Mouse (Mus musculus) adrenal gland, adult 2 months (tissue): ENCODE results near the gene Dop1a. TPM values are rescaled to one million over a fixed set of nuclear protein-coding genes. Genes with fewer than 3 reads are reported as not detected.
A peak's percentile ranks its signal among the peaks of the same experiment; 100 is the strongest.

Experiments used
- DNase-seq: peaks from one replicate; pipeline ENCODE4 v3.0.0; 2021
- long read RNA-seq: library from polyadenylated mRNA; stranded (forward); transcript quantifications from one replicate; pipeline ENCODE4 v2.0.0, GENCODE M21; 2021
- polyA plus RNA-seq: library from polyadenylated mRNA; depleted of rRNA; stranded (reverse); fragments of >200 nt; gene quantifications from 2 replicates; pipeline ENCODE4 v1.2.3, GENCODE M21; 2012; rRNA removed
- total RNA-seq, 2 experiments: library from RNA; stranded (reverse); gene quantifications; 2 replicates each; pipeline ENCODE4 v1.2.3; 2021

The Dop1a gene
- total RNA-seq: 10 to 100 TPM; 20.0 to 26.1 TPM
- polyA plus RNA-seq: 2.9 and 3.1 TPM in 2 replicates
- long read RNA-seq, partial matches to known transcripts: 1 of 1 reads
- long read RNA-seq, other reads (novel, unspliced or antisense): 0 of 1 reads

GRCm38 (mm10) chr9:86466990-86467870, at the start of gene Dop1a:
TSS of gene Dop1a (plus strand) at chr9:86467154.
- peak; percentile 95 for DNase-seq

GRCm38 (mm10) chr9:86417971-86418370, 49.0 kb upstream of the Dop1a start:
- DNase-seq: no peak

- DNase-seq: no peak
These were observed 47.6 kb upstream of the Dop1a start for GRCm38 (mm10) chr9:86419366-86419765.

DNA sequence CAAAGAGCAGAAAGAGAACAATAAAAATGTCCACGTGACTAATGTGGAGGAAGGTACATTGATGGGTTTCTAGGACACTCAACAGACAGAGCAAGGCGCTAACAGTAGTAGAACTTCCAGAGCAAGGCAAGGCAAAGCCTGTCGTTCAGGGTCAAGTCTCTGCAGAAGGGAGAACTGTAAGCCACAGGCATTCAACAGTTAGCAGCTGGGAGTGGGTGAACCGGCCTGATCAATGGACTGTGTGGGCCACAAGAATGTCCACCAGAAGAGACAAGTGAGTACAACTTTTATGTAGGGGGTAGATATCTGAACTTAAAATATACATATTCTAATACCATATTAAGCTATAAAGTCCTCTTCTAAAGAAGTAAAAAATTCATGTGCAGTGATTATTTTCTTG, 43.6 kb upstream of the Dop1a start:
- no peak for DNase-seq

- DNase-seq: no peak
These were observed 31.4 kb upstream of the Dop1a start for GRCm38 (mm10) chr9:86435510-86435909.

- DNase-seq: no peak
These were observed 30.3 kb upstream of the Dop1a start for GRCm38 (mm10) chr9:86436608-86437007.

- DNase-seq: no peak
These were observed 28.5 kb upstream of the Dop1a start for GRCm38 (mm10) chr9:86438337-86439009.

DNA sequence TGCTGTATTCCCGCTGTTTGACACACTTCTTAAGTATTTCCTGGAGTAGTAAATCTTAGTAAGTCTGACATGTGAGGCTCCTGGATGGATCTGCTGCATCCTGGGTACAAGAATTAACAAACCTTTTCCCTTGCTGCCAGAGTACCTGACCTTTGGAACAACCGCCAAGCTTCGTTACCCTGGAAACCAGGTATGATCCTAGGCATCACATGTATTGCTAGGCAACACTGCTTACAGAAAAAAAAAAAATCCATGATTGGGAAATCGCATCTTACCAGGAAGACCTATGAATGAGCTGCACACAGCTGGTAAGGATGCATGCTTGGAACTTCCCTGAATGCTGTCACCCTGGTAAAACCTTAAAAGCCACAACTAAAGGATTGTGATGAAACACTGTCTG, 24.7 kb upstream of the Dop1a start:
- DNase-seq: no peak

DNA sequence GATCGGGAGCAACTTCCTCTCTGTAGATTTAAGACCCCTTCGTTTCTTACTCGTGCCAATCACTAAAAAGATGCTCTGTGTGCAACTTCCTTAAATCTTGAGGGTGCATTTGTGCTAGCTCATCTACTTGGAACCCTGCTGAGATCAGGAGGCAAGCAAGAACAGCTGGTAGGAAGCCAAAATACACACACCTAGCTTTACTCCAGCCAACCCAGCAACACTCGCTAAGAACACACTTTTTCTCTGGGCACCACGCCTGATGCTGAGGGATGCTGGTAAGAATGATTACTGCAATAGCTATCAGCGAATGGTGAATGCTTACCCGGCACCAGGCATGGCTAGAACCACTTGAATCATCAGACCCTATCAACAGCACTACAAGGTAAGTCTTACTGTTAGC, 20.1 kb upstream of the Dop1a start:
- no peak for DNase-seq

DNA sequence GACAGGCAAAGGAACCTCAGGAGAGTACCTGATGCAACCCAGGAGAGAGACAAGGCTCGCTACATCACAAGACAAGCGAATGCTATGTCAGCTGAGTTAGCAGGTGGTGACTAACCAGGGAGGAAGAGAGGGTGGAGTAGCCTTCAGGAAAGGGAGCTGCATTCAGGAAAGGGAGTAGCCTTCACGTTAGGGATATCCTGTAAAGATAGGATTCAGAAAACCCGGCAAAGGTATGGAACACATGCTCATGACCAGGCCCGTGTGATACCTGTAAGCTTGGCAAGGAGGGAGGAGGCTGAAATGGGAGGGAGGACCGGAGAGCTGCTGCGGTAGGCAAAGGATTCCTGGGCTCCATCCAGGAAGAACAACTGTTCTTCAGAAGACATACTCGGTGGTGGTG, 19.5 kb upstream of the Dop1a start:
- DNase-seq: no peak

- DNase-seq: peak; percentile 68
These were observed 17.4 kb upstream of the Dop1a start for GRCm38 (mm10) chr9:86449581-86449980.

- DNase-seq: no peak
These were observed 15.9 kb upstream of the Dop1a start for GRCm38 (mm10) chr9:86451094-86451493.

DNA sequence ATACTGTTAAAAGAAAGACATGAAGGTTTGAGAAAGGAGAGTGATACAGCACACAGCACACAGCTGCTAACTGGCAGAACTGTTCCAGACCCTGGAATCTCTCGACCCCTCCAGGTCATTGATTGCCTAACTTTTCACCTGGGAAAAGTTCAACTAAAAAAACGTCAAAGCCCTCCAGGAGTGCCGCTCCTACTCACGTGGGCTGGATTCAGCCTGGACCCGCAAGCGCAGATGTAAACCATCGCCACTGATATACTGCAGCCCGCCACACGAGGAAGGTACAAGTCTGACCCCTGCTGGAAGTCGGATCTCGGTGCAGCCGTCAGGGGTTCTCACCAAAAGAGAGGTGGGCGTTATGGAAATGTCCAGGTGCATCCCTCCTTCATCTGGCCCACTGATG, 15.3 kb upstream of the Dop1a start:
- peak; percentile 47 for DNase-seq

GRCm38 (mm10) chr9:86453626-86454025, 13.3 kb upstream of the Dop1a start:
- DNase-seq: no peak

DNA sequence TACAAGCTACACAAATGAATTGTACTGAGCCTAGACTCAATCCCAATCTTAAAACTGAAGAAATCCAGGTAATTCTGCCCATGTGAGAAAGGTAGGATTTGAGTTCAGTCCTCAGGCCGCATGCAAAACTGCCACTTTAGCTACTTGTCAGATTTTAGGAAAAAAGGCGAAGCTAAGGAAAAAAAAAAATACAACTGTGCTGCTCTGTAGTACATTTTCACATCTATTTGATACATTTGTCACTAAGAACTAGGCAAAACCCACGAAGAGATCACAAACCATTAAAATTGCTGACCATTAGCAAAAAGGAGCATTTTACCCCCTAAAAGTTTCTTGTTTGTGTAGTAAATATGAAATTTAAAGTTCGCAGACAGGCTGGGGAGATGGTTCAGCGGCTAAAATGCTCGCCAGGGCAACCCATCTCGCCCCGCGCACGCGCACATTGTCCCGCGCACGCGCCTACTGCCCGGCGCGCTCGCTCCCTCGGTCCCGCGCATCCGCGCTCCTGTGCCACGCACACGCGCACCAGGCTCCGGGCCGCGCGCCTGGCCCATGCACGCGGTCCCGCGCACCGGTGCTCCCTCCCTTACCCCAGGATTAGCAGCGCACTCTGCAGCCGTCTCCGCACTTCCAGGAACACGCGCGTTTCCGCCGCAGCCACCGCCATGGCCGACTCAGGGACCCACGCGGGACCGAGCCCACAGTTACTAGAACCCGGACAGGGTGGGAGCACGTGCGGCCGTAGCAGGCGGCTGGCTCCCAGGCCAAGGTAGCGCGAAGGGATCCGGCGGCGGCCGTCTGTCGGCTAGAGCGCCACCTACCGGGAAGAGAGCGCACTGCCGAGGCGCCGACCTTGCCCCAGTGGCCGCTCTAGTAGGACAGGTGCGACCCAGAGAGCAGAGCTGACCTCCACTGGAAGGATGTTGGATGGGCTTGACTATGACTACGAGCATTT, 2.5 kb upstream of the Dop1a start, which contains the start of gene Ube2cbp:
Gene Ube2cbp (minus strand): TSS at position 800 of the 955 bp plus-strand sequence.
- DNase-seq: peak; percentile 93

- DNase-seq: no peak
These were observed 9.0 kb downstream of the Dop1a start for GRCm38 (mm10) chr9:86475956-86476355.

GRCm38 (mm10) chr9:86476763-86477162, 9.8 kb downstream of the Dop1a start:
- no peak for DNase-seq

GRCm38 (mm10) chr9:86478414-86479093, 11.6 kb downstream of the Dop1a start:
- DNase-seq: no peak

- no peak for DNase-seq
These were observed 15.3 kb downstream of the Dop1a start for GRCm38 (mm10) chr9:86482236-86482635.

DNA sequence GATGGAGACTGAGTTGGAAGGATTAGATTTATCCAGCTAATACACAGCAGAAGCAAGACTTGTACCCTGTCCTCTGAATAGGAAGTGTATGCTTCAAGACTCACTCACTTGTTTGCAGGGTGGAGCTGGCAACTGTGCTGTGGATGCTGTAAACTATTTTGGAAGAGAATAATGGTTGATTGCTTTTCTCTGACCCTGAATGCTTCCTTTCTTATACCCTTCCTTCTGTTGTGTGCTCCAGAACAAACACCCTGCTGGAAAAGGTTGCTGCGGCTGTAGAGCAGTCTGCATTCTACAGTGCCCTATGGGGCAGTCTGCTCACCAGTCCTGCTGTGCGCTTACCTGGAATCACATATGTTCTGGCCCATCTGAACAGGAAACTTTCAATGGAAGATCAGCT, 24.8 kb downstream of the Dop1a start:
- no peak for DNase-seq

GRCm38 (mm10) chr9:86496261-86496660, 29.3 kb downstream of the Dop1a start:
- DNase-seq: peak; percentile 5
